Mouse (Mus musculus): ENCODE measurements at regions not wholly inside any gene's neighbourhood (a gene's known extent, or its start where the extent isn't known, plus 50 kb on each side); places are given as distances from the start of the nearest gene placed in this dataset.

DNA sequence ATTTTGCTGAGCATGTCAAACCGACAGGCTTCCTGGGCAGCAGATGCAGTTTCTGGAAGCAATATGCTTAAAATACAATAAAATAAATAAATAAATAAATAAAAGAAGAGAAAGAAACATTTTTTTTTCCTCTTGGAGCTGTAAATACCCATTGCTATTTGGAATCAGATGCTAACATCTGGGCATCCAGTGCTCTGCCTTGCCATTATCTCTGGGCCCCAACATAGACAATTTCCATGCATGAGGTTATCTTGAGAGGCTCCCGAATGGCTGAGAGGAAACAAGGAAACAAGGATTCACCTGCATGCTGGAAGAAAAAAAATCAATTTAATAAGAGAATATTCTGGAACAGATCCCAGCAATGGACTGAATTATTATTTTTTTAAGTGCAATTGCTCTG lies 120.0 kb upstream of the Meis1 start:
- TF ChIP-seq POLR2A (IDR thresholded peaks at IDR 0.05; ENCODE audit: control insufficient read depth, low read depth, low read length) (no peak), CTCF (IDR thresholded peaks at IDR 0.05; ENCODE audit: control insufficient read depth, insufficient read depth, insufficient replicate concordance, low read depth, low read length) (no peak)

Measured in testis, adult 2 months (tissue).